Mouse (Mus musculus): ENCODE measurements at regions not wholly inside any gene's neighbourhood (a gene's known extent, or its start where the extent isn't known, plus 50 kb on each side); places are given as distances from the start of the nearest gene placed in this dataset.

DNA sequence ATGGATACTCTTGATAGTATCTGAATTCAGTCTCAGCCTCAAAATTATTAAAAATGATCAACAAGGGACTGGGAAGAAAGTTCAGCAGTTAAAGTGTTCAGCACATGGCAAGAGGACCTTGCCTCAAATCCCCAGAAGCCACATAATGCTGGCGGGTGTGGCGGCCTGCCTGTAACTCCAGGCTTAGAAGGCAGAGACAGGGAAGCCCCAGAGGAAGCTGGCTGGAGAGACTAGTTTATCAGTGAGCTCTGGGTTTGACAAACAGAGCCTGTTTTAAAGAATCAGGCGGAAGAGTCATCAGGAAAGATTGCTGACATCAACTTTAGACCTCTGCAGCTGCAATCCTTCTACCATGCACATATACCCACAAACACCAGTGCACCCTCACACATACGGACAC, 52.1 kb upstream of the Fyn start:
- no peak overlapping the region for H3K4me3 ChIP-seq
- H3K27ac ChIP-seq (replicated peaks): no peak overlapping the region
- no peaks in the 10 kb centered on the region for H3K36me3 ChIP-seq (replicated peaks)
- WGBS: 71% methylated on average over 4 of the region's 4 CpGs
- no peak for DNase-seq (ENCODE audit: low spot score)
- peaks cover 10% of the 10 kb centered on the region for H3K4me1 ChIP-seq
- peaks cover 4% of the 10 kb centered on the region; the same call in 1 of the 2 replicates for H3K27me3 ChIP-seq (replicated peaks; ENCODE audit: low read depth, poor library complexity, severe bottlenecking)
- no peaks in the 10 kb centered on the region for H3K9me3 ChIP-seq

DNA sequence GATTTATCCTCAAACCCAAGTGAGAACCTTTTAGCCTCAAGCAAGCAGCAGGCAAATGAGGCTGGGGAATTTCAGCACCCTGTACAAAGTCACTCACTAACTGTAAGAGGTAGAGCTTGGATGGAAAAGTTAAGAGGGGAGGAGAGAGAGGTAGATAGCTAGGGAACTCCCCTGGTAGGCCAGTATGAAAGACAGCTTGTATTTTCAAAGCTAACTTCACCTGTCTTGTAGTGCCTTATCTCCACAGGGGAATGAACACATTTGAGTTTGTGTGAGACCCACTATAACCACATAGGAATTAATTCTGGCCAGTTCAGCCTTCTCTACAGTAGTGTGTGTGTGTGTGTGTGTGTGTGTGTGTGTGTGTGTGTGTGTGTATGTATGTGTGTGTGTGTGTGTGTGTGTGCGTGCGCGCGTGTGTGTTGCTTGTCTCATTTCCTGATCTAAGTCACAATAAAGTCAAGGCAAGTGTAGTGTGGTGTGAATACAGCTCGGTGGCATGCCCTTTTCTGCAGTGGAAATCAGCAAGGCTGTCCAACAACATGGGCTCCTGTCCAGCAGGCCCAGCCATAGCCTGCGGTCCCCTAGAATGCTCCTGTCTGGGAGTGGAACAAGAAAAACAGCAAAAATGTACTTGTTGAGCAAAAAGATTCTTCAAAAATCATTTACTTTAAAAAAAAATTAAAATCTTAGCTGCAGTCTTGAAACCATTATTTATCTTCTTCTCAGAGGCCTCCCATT, 53.1 kb upstream of the Fyn start:
- no peaks in the 10 kb centered on the region for H3K9me3 ChIP-seq
- peaks cover 1% of the 10 kb centered on the region; the same call in 1 of the 2 replicates for H3K4me1 ChIP-seq
- DNase-seq (ENCODE audit: low spot score): no peak
- H3K27ac ChIP-seq (replicated peaks): no peak overlapping the region
- no peaks in the 10 kb centered on the region for H3K36me3 ChIP-seq (replicated peaks)
- H3K27me3 ChIP-seq (replicated peaks; ENCODE audit: low read depth, poor library complexity, severe bottlenecking): peaks cover 4% of the 10 kb centered on the region; the same call in 1 of the 2 replicates
- WGBS: 89% methylated on average over 6 of the region's 6 CpGs
- H3K4me3 ChIP-seq: no peak overlapping the region

DNA sequence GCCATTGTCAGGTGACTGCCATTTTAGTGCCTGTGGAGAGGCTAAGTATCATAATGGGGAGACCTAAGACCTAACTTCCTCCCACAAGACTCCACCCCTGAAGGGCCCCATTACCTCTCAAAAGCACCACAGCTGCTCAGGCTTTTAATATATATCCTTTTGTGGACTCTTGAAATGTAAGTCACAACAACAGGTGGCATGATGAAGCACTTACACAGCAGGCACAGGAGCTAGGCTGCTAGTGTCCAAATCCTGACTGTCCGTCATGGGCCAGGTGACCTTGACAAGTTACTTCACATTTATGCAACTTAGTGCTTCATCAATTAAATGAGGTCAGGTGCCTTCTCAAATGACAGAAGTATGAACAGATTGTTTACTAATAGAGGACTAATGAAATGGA, 57.2 kb upstream of the Fyn start:
- H3K27ac ChIP-seq (replicated peaks): no peak overlapping the region
- no peaks in the 10 kb centered on the region for H3K4me1 ChIP-seq
- no peaks in the 10 kb centered on the region for H3K9me3 ChIP-seq
- no peaks in the 10 kb centered on the region for H3K27me3 ChIP-seq (replicated peaks; ENCODE audit: low read depth, poor library complexity, severe bottlenecking)
- no peak for DNase-seq (ENCODE audit: low spot score)
- WGBS: 91% methylated on average over 1 of the region's 1 CpGs
- no peaks in the 10 kb centered on the region for H3K36me3 ChIP-seq (replicated peaks)
- no peak overlapping the region for H3K4me3 ChIP-seq

DNA sequence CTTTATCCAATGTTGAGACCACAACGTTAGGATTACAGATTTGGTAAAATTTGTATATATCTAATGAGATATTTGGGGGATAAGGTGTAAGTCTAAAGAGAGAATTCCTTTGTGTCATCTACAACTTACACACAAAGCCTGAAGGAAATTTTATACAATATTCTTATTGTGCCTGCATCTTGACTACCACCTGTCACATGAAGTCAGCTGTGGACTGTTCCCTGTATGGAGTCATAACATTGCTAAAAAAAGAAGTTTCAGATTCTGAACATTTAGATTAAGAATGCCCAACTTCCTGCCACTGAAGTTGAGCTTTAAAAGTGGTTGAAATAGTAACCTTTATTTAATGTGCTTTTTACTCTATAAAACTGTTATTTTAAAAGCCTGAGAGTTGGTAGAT, 60.1 kb upstream of the Fyn start:
- H3K9me3 ChIP-seq: no peaks in the 10 kb centered on the region
- H3K36me3 ChIP-seq (replicated peaks): no peaks in the 10 kb centered on the region
- no peak for DNase-seq (ENCODE audit: low spot score)
- no peak overlapping the region for H3K27ac ChIP-seq (replicated peaks)
- no peaks in the 10 kb centered on the region for H3K4me1 ChIP-seq
- H3K4me3 ChIP-seq: no peak overlapping the region
- H3K27me3 ChIP-seq (replicated peaks; ENCODE audit: low read depth, poor library complexity, severe bottlenecking): no peaks in the 10 kb centered on the region
- 82% methylated on average over 1 of the region's 1 CpGs for WGBS

DNA sequence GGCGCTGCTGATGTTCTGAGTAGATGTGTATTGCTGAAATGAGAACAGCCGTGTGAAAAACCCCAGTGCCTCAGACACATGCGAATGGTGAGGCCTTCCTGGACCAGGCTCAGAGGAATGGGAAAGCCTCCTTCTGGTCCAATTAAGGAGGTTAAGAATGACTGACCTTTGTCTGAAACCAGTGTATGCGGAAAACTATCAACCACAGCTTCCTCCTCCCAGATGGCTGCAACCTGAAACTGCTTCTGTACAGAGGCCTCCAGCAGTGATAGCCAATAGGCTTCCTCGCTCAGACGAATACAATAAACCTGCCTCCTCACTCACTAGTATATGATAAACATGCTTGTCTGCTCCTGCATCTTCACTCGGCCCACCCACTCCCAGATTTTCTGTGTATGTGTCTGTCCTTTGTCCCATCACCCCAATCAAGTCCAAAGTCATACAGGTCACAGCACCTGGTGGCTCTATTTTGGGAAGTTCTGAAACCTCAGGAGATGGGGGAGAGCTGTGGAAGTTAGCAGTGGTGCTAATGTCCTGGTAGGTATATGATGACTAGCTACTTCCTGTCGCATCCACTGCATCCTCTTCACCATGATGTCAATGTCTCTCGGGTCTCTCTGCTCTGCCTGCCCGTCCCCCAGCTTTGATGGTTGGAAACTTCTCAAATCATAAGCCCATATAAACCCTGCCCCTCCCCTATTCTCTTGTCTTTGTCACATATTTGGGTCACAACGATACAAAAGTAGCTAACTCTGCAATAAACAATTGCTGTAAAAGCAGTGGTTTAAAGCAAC, 75.8 kb upstream of the Fyn start:
- no peaks in the 10 kb centered on the region for H3K27me3 ChIP-seq (replicated peaks; ENCODE audit: low read depth, poor library complexity, severe bottlenecking)
- peak overlapping the region; percentile 19; the same call in 1 of the 2 replicates for H3K27ac ChIP-seq (replicated peaks)
- 56% methylated on average over 11 of the region's 11 CpGs for WGBS
- H3K4me1 ChIP-seq: peaks cover 33% of the 10 kb centered on the region
- no peaks in the 10 kb centered on the region for H3K36me3 ChIP-seq (replicated peaks)
- H3K4me3 ChIP-seq: no peak overlapping the region
- peak; percentile 45 for DNase-seq (ENCODE audit: low spot score)
- peaks cover 4% of the 10 kb centered on the region; the same call in 1 of the 2 replicates for H3K9me3 ChIP-seq

DNA sequence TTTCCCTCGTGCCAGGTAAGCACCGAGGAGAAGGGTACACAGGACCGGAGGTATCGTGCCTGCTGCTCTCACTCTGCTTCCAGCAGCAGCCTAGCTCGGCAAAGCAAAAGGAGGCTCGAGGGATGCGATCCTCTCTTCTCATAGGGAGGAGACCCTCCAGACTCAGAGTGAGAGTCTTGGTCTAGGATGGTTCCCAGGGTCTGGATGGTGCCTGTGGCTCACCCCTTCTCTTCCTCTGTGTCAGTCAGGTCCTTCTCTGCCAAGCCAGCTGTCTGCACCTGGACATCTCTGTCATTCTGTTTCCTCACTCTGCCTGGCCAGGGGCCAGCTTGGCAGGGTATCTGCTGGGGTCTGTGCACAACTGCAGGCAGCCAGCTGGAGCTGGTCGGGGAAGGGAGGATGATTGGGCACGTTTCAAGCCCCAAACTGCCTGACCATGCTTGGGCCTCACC, 76.9 kb upstream of the Fyn start:
- peaks cover 33% of the 10 kb centered on the region for H3K4me1 ChIP-seq
- 84% methylated on average over 9 of the region's 9 CpGs for WGBS
- H3K27ac ChIP-seq (replicated peaks): peak overlapping the region; percentile 26; the same call in 1 of the 2 replicates
- no peak for DNase-seq (ENCODE audit: low spot score)
- H3K36me3 ChIP-seq (replicated peaks): no peaks in the 10 kb centered on the region
- no peaks in the 10 kb centered on the region for H3K27me3 ChIP-seq (replicated peaks; ENCODE audit: low read depth, poor library complexity, severe bottlenecking)
- no peak overlapping the region for H3K4me3 ChIP-seq
- H3K9me3 ChIP-seq: peaks cover 4% of the 10 kb centered on the region; the same call in 1 of the 2 replicates

DNA sequence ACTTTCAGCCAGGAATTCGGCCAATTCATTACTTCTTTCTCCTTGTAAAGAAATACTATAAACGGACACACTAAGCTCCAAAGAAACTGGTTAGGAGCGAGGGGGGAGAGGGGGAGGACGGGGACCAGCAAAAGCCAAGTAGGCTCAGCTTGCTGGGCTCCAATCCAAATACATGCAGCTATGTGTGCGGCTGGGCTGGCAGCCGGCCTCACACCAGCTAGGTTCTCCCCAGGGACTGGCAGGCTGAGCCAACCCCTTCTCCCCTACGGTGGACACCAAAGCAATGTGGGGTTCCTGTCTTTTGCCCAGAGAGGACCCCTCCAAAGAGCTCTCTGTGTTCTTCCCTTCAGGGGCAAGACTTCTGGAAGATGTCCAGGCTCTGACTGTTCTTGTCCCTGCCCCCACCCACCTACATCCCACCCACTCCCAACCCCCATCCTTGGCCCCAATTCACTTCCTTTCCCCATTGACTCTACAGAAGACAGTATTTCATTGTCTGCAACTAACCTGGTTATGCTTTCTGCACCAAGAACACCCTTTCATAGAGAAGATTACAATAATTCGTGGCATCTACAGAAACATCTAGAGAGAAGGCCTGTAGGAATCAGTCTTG, 77.4 kb upstream of the Fyn start:
- no peak for DNase-seq (ENCODE audit: low spot score)
- no peaks in the 10 kb centered on the region for H3K27me3 ChIP-seq (replicated peaks; ENCODE audit: low read depth, poor library complexity, severe bottlenecking)
- peaks cover 4% of the 10 kb centered on the region; the same call in 1 of the 2 replicates for H3K9me3 ChIP-seq
- peak overlapping the region; percentile 26; the same call in 1 of the 2 replicates for H3K27ac ChIP-seq (replicated peaks)
- H3K4me3 ChIP-seq: no peak overlapping the region
- 70% methylated on average over 8 of the region's 8 CpGs for WGBS
- no peaks in the 10 kb centered on the region for H3K36me3 ChIP-seq (replicated peaks)
- H3K4me1 ChIP-seq: peaks cover 33% of the 10 kb centered on the region

DNA sequence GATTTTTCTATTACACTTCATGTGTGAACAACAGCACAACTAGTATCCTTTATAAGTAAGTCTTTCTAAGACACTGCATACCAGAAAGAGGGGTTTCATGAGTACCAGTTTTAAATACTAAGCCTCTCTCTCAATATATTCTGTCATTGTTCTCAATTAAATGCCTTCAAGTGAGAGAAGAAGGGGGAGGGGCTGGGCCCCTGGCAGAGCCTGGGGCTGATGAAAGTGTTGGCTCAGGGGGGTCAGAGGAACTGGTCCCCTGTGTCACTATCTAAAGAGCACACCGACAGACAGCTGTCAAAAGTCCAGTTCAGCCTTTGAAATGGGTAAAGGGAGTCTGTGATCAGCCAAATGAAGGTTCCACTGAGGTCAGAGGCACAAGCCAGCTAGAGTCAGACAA, 78.4 kb upstream of the Fyn start:
- 30% methylated on average over 1 of the region's 1 CpGs for WGBS
- DNase-seq (ENCODE audit: low spot score): no peak
- no peak overlapping the region for H3K27ac ChIP-seq (replicated peaks)

DNA sequence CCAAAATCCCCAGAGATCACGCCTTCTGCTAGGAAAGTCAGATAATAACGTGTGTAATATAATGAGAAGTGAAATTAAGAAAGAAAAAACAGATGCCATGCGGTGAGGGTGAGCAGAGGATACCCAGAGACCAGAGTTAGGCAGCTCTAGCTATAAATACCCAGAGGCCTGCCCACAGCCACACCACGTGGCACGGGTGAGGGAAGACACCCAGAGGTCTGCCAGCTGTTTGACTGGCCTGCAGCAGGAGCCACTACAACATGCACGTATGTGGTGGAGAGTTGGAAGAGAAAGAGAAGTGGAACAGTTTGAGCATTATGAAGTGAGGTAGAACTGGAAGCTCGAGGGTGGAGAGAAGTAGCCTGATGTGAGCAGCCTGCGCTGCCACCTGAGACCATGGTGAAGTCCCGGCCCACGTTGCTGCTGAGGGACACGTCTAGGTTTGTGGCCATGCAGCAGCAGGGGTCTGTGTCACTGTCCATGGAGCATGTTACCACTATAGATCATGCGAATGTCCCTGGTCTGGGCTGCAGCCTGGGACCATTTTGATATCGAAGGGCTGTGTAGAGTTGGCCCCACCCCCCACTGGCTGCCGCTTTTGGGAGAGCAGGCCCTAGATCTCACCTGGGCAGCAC, 88.2 kb upstream of the Fyn start:
- Histone ChIP-seq H3K4me3 (no peak overlapping the region), H3K36me3 (replicated peaks) (no peaks in the 10 kb centered on the region), H3K27me3 (replicated peaks; ENCODE audit: low read depth, poor library complexity, severe bottlenecking) (no peaks in the 10 kb centered on the region), H3K9me3 (no peaks in the 10 kb centered on the region), H3K4me1 (no peaks in the 10 kb centered on the region), H3K27ac (replicated peaks) (0 out of 2 replicates have a peak overlapping the region, but pooled peaks have one; percentile 35)
- 86% methylated on average over 14 of the region's 14 CpGs for WGBS
- no peak for DNase-seq (ENCODE audit: low spot score)

More for the DNA sequence above, 78.4 kb upstream of the Fyn start:
- H3K9me3 ChIP-seq: peaks cover 4% of the 10 kb centered on the region; the same call in 1 of the 2 replicates
- no peak overlapping the region for H3K4me3 ChIP-seq
- H3K4me1 ChIP-seq: peaks cover 33% of the 10 kb centered on the region
- H3K36me3 ChIP-seq (replicated peaks): no peaks in the 10 kb centered on the region
- H3K27me3 ChIP-seq (replicated peaks; ENCODE audit: low read depth, poor library complexity, severe bottlenecking): no peaks in the 10 kb centered on the region

DNA sequence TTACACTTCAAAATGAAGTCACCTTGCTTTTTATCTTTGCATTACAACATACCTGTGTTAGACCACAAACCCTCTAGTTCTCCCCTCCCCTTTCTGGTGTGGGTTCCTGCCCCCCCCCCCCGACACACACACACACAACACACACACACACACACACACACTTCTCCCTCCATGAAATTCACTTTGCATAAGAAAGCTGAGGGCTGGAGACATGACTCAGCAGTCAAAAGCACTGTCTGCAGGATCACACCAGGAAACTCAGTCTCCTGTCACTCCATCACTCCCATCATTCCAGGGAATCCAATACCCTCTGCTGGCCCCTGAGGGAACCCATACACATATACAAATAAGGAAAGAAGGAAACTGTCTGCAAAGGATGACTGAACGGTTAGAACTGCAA, 94.5 kb upstream of the Fyn start:
- 37% methylated on average over 2 of the region's 2 CpGs for WGBS
- Histone ChIP-seq H3K27ac (replicated peaks) (no peak overlapping the region), H3K4me1 (peaks cover 9% of the 10 kb centered on the region; the same call in 1 of the 2 replicates), H3K4me3 (no peak overlapping the region), H3K36me3 (replicated peaks) (no peaks in the 10 kb centered on the region), H3K27me3 (replicated peaks; ENCODE audit: low read depth, poor library complexity, severe bottlenecking) (no peaks in the 10 kb centered on the region), H3K9me3 (no peaks in the 10 kb centered on the region)
- DNase-seq (ENCODE audit: low spot score): no peak

DNA sequence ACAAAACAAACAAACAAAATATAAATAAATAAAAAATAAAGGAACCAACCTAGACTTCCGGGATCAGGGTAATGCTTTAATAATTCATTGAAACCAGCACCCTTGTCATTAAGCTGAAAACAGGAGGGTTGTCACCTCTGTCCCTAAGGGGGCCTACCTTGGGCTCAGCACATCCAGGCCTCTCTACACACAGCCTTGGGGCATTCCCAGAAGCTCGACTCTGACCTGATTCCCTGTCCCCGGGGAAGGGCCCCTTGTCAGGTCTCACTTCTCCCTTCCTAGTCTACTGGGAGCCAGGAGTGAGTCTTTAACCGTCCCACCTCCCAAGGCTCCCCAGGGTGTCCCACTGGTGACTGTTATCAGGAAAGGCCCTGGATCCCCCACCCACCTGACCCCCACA, 95.2 kb upstream of the Fyn start:
- peaks cover 9% of the 10 kb centered on the region; the same call in 1 of the 2 replicates for H3K4me1 ChIP-seq
- H3K36me3 ChIP-seq (replicated peaks): no peaks in the 10 kb centered on the region
- no peak overlapping the region for H3K4me3 ChIP-seq
- no peaks in the 10 kb centered on the region for H3K9me3 ChIP-seq
- no peak overlapping the region; the same call in 1 of the 2 replicates for H3K27ac ChIP-seq (replicated peaks)
- no peak for DNase-seq (ENCODE audit: low spot score)
- 65% methylated on average over 4 of the region's 4 CpGs for WGBS
- H3K27me3 ChIP-seq (replicated peaks; ENCODE audit: low read depth, poor library complexity, severe bottlenecking): no peaks in the 10 kb centered on the region

DNA sequence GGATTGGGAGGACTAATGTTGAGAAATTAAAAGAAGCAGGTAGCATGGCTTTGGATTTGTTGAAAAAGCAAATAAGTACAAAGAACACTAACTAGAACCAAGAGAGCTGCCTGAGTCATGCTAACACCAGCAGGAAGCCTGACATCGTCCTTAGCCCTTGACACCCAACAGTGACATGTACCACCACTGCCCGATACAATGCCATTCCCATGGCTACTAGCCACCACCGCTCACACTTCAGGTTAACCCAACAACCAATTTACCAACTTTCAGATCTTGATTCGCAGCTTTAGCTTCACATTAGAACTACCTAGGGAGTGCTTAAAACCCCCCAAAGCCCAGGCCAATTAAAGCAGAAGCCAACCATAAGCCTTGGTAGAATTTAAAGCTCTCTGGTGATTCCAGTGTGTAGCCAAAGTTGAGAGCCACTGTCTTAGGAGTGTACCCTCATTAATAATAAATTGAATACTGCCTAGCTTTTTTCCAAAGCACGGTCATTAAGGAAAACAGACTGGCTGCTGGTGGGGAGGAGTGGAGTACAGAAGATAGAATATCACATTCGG, 96.2 kb upstream of the Fyn start:
- no peak overlapping the region for H3K27ac ChIP-seq (replicated peaks)
- H3K9me3 ChIP-seq: no peaks in the 10 kb centered on the region
- H3K36me3 ChIP-seq (replicated peaks): no peaks in the 10 kb centered on the region
- H3K4me1 ChIP-seq: peaks cover 9% of the 10 kb centered on the region; the same call in 1 of the 2 replicates
- no peak overlapping the region for H3K4me3 ChIP-seq
- no peaks in the 10 kb centered on the region for H3K27me3 ChIP-seq (replicated peaks; ENCODE audit: low read depth, poor library complexity, severe bottlenecking)
- 87% methylated on average over 6 of the region's 6 CpGs for WGBS
- no peak for DNase-seq (ENCODE audit: low spot score)

Data from embryonic facial prominence, embryonic 10.5 days (tissue).